Mouse (Mus musculus): ENCODE measurements around the gene Dync1li2.

Gene Dync1li2

DNA sequence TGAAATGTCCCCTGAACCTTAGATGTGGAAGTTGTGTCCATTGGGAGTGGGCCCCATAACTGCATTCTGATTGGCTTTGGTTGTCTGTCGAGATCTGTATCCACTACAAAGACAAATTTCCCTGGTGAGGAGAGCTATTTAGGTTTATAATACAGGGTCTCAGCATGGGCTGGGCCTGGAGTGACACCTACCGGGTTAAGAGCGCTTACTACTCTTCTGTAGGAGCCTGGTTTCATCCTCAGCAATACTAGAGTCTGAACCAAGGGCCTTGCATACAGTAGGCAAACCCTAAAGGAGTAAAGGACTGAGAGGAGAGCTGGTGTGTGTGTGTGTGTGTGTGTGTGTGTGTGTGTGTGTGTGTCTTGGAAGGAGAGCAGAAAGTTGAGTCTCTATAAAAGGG lies 28.6 kb downstream of the Dync1li2 start:
- no peak for DNase-seq (ENCODE audit: low read depth)

DNA sequence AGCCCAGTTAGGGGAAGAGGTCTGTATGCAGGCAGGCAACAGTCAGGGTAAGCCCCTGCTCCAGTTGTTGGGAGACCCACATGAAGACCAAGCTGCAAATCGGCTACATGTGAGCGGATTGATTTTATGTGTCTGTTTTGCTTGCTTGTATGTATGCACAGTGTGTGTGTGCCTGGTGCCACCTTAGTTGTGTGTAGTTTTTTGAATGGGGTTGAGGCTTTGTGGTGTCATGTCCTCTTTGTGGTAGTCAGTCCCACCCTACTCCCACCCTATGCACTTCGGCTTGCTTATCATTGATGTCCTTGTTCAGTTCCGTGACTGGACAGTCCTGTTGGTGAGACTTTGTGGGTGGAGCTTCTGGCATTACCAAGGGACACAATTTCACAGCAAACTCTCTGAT lies 29.1 kb downstream of the Dync1li2 start:
- DNase-seq (ENCODE audit: low read depth), result no peak

DNA sequence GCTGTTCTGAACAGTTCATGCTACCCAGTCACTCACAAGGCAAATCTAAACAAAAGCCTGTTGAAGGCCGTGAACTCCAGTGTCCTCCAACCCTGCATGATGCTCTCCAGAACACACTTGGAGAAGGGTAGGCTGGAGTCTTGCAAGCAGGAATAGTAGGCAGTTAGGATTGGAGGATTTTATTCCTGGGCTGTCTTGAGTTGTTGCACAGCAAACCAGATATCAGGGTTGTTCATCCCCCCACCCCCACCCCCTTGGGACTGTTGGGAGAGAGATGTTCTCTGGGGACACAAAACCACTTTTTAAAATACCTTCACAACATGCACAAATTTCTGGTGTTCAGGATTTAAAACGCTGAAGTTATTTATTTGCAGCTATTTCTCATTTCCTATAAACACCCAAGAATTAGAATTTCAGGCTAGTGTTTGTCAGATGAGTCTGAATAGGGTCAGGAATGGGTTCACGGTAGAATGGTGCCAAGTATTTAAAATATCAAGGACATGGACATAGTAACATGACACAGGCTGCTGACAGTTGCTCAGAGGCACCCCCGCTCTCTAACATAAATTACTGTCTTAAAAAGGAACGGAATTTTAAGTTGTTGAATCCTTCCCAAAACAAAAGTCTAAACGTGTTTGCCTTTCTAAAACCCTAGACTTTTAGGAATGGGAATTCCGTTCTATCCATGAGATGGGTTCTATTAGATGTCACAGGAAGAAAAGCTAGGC lies 29.9 kb downstream of the Dync1li2 start:
- no peak for DNase-seq (ENCODE audit: low read depth)

DNA sequence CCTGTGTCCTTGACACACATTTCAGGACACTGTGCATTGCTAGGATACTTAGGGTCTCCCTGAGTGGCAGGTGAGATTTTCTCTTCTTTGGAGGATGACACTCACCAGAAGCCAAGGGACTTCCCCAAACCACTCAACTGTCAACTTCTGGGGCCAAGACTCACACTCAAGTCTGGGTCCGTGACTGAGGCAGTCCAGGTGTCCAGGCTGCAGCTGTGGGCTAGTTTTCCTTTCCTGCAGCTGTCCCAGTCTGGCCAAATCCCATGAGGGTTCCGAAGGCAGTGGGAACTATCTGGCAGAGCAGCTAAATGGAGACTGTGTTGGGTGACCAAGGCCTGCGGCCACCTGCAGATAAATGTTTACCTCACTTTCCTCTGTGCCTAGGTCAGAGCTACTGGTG lies 30.9 kb downstream of the Dync1li2 start:
- no peak for DNase-seq (ENCODE audit: low read depth)

DNA sequence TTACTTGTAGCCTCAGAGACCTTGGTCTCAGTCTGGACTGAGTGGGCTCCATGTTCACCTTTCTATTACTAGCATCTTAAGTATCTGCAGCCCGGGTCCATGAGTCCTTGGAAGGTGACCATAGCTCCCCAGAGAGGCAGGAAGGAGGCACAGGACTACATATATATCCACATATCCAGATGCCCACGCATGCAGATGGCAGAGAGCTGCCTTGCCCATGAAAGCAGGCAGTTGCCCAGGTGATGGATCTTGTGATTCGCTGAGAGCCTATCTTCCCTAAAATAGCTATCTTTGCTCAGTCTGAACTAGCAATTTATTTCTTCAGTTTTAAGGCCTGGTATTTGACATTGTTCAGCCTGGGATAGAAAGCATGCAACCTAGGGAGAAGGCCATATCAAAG lies 31.4 kb downstream of the Dync1li2 start:
- no peak for DNase-seq (ENCODE audit: low read depth)

DNA sequence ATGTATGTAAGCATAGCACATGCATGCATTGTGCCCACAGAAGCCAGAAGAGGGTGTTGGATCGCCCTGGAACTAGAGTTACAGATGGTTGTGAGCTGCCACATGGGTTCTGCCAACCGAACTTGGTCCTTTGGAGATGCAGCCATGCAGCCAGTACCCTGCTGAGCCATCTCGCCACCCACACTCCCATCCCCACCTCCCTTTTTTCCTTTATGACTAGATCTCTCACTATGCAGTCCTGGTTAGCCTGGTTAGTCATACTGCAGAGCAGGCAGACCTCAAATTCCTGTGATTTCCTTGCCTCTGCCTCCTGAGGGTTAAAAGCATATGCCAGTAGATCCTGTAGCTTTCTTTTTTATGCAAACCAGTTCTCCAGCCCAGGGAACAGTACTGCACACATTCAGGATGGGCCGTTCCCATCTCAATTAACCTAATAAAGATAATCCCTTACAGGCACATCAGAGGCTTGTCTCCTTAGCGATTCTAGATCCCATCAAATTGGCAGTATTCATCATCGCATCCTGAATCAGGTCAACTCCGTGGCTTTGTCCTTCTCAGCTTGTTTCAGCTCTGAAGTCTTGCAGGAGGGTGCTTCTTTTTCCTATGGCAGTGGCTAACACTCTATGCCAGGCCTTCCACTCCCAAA lies 32.1 kb downstream of the Dync1li2 start:
- no peak for DNase-seq (ENCODE audit: low read depth)

DNA sequence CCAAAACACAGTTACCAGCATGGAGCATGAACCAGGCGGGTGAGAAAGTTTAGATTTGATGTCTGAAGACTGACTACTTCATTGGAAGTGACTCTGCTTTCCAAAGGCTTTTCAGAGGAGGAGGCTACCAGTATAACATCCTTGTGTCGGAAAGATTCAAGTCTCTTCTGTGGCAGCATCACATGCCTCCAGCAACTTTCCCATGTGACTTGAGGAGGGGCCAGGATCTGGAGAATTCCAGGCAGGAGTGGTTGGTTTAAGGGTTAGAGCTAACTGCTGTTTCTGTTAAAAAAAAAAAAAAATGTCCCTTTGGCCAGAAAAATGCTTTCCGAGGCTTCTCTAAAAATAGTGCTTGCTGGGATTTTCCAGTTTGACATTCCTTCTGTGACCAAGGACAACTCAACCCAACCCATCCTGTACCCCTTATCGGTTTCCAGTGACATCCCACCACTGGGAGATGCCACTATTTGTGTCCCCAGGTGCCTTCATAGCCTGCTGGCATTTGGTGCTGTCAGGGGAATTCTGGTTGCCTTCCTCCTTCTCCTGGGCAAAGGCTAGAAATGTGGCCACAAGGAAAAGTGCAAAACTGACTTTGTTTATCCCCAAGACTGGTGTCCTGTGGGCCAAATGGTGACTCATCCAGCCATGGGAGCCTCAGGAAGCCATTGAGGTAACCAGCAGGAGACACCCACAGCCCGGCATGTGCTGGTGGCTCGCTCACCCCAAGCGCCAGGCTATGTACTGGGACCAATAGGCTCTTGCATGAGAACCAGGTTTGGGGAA lies 34.3 kb downstream of the Dync1li2 start:
- no peak for DNase-seq (ENCODE audit: low read depth)

DNA sequence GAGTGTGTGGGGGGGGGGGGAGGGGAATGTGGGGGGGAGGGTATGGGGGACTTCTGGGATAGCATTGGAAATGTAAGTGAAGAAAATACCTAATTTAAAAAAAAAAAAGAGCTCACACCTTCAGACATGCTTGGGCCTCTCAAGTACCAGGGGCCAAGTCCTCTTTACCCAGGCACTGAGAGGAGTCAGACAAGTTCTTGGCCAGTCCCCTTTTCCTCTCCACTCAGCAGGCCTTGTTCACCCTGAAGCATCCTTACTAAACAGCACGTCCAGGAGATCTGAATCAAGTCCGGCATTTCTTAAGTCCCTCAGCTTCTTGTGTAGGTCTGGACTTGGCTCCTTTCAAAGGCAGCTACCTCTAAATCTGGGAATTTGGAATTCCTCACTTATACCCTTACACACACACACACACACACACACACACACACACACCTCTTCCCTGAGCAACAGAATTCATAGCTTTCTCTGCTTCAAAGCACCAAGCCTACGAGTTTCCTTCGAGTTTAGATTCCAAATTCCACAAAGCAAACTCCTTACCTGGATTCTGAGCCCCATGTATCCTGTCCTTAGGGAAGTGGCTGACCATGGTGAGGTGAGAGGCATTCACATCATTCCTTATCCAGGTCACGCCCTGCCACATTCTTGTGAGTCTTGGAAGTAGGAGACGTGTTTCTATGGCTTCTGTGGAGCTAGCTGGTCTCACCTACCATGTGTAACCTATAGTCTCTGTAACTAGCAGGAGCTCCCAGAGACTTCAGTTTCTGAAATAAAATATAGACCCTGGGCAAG lies 36.3 kb downstream of the Dync1li2 start:
- DNase-seq (ENCODE audit: low read depth), result no peak

DNA sequence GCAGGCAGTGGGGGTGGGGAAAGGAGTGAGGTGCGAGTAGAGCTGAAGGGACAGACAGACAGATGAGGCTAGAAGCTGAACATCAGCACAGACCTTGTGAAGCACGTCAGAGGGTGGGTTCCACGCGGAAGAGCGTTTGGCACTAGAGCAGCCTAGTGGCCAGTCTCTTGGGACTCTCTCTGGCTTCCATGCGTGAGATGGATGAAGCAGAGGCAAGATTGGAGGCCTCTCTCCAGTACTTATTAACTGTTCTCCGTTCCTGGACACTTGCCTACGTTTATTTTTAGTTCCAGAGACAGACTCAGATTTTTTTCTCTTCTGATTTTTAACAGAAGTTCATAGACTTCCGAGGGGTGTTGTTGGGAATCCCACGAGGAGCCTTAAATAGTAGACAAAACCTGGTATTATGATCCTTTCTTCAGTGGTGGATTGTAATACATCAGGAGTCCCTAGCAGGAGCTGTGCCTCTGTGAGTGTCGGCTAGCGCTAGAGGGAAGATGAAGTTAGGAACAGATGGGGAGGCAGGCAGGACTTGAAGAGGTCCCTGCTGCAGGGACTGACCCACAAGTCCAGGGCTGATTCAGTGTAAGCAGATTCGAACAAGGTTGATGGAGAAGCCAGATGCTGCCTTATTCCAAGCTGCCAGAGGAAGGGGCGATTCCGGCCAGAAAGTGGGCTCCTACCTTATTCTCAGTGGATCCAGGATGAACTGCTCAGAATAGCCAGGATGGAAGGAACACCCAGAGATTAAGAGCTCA lies 37.2 kb downstream of the Dync1li2 start:
- no peak for DNase-seq (ENCODE audit: low read depth)

DNA sequence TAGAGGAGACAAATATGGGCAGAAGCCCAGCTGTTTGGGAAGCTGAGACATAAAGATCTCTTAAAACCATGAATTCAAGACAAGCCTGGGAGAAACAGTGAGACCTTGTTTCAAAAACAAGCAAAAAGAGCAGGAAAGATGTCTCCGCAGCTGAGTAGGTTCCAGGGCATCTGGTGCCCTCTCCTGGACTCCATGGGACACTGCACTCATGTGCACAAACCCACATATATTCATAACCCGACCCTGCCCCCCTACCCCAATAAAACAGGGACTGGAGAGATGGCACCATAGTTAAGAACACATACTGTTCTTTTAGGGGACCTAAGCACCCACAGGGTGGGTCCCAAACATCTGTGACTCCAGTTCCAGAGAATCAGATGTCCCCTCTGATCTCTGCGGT lies 39.3 kb downstream of the Dync1li2 start:
- DNase-seq (ENCODE audit: low read depth), result no peak

DNA sequence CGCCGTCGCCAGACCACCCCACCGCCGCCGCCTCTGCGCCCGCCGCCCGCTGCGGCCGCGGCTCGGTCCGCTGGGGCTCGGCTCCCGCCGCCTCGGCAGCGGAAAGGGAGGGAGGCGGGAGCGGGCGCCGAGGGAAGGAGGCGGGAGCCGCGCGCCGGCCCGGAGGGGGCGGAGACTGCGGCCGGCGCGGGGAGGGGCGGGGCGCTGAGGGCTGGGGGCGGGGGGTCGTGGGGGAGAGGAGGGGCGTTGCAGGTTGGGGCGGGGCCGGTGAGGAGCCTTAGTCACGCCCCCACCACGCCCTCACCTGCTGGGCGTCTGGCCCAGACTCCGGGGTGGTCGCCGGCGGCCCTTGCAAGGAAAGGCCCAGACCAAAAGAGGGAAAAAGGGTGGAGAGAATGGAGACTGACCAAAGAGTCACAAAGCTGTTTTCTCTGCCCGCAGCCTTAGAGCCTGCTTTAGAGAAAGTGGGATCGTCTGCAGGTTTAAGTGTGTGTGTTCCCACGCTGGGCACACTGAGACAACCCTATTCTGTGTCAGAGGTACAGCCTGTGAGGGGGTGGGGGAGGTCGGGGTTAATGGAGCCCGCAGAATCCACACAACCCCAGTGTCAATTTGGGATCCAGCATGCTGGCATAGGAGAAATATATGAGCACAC lies 47.0 kb downstream of the Dync1li2 start, which contains the start of gene Cmtm4:
TSS of gene Cmtm4 (minus strand) at position 105 of the 655 bp plus-strand sequence.
- DNase-seq (ENCODE audit: low read depth), result no peak

DNA sequence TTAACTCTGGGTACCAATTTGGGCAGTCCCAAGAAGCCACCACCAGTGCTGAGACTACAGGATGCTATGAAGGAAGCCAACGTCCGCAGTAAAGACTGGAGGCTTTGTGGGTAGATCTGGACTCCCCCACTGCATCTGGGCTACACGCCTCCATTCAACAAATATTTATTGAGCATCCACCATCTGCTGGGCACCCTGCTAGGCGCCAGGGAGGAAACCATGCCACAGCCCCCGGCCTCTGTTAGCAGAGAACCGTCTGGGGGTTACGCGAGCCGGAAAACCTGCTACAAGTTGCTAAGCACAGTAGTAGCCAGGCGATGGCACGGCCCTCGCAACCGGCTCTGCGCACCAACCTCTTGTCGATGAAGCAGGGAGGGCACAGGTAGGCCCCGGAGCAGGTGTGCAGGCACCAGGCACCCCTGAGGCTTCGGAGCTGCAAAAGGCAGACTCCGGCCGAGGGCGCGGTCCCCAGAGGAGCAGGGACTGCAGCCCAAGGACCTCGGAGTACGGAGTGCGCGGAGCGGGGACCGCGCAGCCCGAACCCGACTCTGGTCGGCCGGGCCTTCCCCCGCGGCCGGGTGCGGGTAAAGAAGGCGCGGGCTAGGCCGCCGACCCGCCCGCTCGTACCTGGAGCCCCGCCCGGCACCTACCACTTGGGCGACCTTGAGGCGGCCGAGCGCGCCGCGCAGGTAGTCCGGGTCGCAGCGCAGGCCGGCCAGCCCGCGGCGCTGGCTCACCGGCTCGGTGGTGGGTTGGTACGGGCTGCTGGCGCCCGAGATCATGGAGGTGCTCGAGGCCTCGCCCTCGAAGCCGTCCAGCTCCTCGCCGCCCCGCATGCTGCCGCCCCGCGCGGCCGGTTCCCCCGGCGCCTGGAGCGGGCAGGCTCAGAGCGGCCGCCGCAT lies 47.8 kb downstream of the Dync1li2 start:
- no peak for DNase-seq (ENCODE audit: low read depth)

DNA sequence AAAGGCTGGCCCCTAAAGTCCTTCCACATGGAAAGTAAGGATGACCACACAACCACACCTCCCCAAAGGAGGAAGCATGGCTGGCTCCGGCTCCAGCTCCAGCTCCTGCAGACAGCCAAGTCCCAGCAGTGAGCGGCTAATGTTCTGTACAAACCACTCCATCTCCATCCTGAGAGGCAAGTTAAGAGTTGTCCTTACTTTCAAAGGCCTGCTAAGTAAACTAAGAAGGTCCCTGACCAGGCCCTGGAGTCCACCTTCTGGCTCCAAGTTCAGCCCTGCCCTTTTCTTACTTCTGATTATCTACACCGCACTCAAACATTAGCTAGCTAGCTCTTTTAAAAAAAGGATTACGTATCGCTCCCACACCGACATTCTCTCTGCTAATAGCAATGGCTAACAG lies 49.1 kb downstream of the Dync1li2 start:
- no peak for DNase-seq (ENCODE audit: low read depth)

DNA sequence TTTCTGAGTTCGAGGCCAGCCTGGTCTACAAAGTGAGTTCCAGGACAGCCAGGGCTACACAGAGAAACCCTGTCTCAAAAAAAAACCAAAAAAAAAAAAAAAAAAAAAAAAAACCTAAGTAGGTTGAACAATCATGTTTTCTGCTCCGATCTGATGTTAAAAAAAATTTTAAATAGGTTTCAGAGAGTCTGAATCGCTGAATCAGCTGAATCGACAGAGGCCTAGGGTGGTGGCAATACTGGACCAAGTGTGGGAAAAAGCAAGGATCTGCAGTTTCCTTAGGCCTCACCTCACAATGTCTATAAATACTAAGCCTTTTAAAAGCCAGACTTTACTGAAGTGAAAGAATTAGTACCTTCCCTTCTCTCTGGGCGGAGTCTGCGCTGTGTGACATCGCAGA lies 49.7 kb downstream of the Dync1li2 start:
- no peak for DNase-seq (ENCODE audit: low read depth)

DNA sequence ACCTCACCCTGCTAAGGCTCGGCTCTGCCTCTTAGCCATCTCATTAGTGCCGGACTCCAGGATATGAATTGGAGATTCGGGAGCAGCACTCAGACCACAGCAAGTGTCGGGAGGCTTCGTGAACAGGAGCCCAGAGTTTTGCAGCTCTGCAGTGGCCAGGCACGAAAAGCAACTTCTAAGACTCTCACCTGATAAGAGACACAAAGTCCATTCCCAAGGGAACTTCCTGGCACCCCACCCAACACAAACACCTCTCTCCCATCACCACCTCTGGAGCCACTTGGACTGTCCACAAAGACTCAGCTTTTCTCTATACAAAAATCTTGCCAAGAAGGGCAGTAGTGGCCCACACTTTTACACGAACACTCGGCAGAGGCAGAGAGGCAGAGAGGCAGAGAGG lies 52.6 kb downstream of the Dync1li2 start:
- no peak for DNase-seq (ENCODE audit: low read depth)

DNA sequence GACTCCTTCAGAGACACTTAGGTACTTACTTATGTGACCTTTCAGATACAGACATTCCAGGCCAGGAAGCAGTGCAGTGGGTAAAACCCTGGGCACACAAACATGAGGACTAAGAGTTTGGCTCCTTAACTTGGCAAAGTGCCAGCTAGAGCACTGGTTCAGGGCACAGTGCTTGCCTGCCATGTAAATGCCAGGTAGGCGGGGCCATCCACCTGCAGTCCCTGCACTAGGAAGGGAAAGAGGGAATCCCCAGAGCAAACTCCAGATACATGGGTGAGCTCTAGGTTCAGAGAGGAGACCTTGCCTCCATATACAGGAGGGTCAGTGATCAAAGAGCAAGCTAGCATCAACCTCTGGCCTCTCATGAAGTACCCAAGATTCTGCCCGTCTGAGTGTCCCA lies 54.9 kb downstream of the Dync1li2 start:
- DNase-seq (ENCODE audit: low read depth), result no peak

DNA sequence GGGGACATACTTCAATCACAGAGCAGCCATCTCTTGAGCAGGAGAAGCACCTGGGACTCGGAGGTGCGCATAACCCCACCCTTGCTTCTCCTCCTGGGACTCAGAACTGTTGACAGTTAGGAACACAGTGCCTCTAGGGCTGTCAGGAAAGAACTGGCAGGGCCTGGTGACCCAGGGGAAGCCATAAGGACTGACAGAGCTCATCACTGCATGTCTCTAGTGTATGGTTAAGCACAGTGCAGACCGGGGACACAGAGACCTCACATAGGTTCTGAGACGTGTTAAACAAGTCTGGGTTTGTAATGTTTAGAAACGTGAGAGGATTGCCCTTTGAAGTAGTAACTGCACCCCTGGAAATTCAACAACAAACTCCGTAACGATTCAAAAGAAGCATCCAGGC lies 55.3 kb downstream of the Dync1li2 start:
- DNase-seq (ENCODE audit: low read depth), result no peak

DNA sequence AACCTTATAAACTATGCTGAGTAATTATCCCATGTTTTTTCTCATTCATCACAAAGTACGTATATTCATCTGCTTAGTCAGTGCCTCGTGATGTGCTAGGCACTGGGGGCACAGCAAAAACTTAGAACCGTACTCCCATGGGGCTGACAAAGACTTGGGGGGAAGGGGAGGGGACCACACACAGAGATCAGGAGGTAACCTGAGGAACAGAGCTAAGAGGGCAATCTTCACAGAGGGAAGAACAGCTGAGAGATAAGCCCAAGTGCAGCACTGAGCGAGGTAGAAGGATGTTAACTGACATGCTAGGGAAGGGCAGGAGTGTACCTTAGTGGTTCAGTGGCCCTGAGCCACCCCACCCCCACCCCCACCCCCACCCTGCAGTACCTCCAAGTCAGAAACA lies 56.2 kb downstream of the Dync1li2 start:
- no peak for DNase-seq (ENCODE audit: low read depth)

DNA sequence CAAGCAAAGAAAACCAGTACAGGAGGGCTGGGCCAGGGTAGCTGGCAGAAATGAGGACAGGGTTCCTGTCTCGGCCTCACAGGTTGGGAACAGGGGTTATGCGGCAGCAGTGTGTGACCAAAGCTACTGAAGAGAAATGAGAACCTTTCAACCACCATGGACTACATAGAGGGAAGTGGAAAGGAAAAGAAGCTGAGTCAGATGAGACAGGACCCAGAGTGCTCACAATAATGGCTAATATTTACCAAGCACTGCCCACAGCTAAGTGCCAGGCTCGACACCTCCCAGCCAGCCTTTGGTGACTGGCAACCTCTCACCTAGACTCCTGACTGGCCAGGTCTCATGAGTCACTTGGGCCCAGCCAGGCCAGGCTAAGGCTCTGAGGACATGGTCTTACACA lies 58.9 kb downstream of the Dync1li2 start:
- DNase-seq (ENCODE audit: low read depth), result no peak

DNA sequence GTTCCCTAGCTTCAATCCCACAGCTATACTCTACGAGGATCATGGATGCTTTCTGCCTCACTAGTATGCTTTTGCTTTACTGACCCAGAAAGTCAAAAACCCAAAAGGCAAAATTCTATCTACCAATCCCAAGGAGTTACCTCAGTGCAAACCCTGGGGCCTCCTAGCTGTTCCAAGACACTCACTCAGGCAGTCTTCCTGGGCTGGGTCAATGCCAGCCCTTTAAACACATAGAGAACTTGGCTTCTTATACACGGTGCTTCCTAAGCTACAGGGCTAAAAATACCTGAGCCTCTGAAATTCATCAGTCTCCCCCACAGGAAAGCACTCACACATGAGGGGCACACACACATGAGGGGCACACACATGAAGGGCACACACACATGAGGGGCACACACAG lies 59.6 kb downstream of the Dync1li2 start:
- DNase-seq (ENCODE audit: low read depth), result no peak

All from c-Kit-positive CD71-negative TER-119-negative erythroid progenitor cells, embryonic 14.5 days (primary cell).